Mouse (Mus musculus): ENCODE results near the gene Fnd3c2.
A peak's percentile ranks its signal among the peaks of the same experiment; 100 is the strongest.

- no peak for TF ChIP-seq TAL1 (IDR thresholded peaks at IDR 0.05; ENCODE audit: low read length)
- peak; percentile 38 for TF ChIP-seq GATA1 (IDR thresholded peaks at IDR 0.05; ENCODE audit: low read length)
Measured at GRCm38 (mm10) chrX:106186713-106187649, 68.2 kb downstream of the Fnd3c2 start, which contains the start of gene Pgk1.

Measured in erythroblast, embryonic 14.5 days (primary cell).